Mouse (Mus musculus) lung, postnatal 10 days (tissue): ENCODE measurements around the gene Lyrm9.

Source experiments
- DNase-seq: peaks from one replicate; pipeline ENCODE4 v3.0.0; 2021

The Lyrm9 gene

DNA sequence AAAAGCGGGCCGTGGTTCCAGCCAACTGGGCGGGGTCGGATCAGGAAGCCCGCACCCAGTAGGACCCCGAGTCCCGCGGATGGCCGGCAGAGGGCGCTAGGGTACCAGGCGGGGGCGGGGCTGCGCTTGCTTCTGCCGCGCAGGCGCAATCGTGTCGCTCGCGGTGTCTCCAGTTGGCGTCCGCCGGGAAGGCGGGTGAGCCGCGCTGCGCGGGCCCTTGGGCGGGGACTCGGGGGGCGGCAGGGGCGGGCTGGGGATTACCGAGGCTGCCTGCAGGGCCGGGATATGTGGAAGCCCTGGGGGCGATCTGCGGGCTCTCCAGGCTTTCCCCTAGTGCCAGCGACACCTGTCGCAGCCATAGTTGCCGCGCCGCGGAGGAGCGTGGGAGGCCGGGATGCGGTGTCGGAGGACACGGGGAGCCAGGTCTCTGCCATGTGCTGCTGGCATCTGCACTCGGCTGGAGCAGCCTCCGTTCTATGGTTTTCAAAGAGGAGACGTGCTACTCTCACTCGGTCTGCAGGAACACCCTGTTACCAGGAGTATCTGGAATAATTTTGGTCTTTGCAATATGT lies at the start of gene Lyrm9:
Gene Lyrm9 (plus strand): TSS at position 143 of the 572 bp plus-strand sequence.
- DNase-seq = peak; percentile 97

DNA sequence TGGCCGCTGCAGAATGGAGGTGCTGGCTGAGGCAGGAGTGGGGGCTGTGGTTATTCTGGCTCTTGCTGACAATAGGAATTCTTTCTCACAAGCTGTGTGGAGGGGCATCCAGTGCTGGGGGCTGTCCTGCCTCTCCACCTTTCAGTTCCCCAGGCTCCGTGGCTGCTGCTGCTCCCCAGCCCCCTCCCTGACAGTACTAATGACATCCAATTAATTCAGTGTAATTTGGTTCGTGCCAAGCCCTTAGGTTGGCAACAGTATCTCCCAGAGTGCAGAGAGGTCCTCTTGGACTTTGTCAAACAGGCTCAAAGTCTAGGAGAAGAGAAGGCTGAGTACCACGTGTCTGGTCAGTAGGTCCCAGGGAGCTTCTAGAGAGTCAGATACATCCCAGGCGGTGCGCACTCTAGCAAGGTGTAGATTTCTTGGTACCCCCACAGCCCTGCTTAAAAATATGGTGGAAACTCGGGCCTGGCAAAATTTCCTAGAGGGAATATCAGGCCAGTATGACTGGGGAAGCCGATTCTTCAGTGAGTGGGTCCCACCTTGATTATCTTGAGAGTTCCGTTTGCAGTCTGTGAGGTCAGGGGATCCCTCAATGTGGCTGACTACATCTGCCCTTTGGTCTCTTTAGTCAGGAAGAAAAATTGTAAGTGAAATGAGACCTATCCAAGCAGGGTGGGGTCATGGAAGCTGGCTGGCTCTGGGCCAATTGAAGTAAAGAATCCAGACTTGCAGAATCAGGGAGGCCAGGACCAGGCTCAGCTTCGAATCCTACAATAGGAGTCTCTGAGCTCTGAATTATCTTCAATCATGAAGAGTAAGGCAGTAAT lies 48.3 kb upstream of the Lyrm9 start:
- DNase-seq = no peak

DNA sequence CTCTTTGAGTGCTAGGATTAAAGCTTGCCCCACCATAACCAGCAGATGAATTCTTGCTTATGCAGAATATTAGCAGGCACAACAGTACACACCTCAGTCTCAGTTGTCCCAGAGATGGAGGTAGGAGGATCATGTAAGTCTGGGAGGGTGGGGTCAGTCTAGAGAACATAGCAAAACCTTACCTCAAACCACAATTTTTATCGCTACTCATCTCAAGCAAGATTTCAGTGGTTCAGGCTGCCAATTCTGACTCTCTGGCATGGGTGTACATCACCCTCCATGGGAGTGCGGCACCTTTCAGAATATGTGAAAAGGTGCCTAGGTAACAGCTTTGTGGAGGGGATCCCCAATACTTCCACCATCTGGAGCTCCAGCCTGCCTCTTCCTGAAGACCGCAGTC lies 46.4 kb upstream of the Lyrm9 start:
- no peak for DNase-seq

DNA sequence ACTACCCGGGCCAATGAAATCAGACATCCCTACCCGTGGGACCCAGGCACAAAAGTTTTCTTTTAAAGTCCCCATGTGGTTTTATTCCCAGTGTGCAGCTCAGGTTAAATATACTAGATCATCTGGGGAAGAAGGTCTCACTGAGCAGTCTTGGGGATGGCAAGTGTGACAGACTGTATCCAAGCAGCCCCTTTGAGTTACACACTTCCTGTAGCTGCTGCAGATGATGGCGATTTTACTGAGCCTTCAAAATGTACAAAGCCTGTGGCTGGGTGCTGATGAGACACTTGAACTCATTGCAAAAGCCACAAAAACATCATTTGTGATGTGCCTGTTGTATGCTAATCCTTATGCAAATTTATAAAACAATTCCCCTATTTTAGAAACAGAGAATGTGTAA lies 45.8 kb upstream of the Lyrm9 start:
- DNase-seq = no peak

DNA sequence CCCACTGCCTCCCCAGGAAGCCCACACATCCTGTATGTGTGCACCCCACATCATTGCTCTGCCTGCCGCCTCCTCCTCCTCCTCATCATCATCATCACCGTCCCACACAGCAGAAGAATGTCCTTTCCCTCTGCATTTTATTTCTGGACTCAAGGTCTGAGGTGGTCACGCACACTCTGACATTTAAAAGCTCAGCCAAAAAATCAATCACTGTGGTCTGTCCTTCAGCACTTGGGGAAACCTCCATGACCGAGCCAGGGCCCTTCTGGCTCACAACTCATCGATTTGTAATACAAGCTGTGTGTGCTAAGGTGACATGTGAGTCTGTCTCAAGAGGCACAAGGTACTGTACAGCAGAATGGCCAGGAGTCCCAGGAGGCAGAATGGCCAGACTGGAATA lies 44.1 kb upstream of the Lyrm9 start:
- no peak for DNase-seq

DNA sequence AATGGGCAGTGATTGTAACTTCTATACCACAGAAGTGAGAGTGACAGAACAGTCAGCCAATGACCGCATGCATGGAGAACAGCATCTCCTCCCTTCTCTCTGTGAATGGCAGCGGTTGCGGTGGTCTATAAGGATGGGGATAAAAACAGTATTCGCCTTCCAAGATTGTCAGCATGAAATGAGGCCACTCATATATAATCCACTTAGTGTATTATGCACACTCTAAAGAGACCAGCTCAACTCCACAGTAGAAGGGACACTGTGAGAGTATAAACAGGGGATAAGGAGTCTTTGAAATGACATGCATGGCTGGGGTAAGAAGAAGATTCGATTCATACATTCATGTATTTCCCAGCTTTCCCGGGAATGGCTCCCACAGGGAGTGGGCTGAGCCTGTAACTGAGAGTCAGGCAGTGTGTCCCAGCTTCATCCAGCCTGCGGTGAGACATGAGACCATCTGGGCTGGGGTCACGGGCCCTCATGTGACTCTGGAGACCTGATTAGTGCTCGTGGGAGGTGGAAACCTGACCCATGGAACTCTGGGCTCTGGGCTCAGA lies 43.5 kb upstream of the Lyrm9 start:
- DNase-seq = no peak

DNA sequence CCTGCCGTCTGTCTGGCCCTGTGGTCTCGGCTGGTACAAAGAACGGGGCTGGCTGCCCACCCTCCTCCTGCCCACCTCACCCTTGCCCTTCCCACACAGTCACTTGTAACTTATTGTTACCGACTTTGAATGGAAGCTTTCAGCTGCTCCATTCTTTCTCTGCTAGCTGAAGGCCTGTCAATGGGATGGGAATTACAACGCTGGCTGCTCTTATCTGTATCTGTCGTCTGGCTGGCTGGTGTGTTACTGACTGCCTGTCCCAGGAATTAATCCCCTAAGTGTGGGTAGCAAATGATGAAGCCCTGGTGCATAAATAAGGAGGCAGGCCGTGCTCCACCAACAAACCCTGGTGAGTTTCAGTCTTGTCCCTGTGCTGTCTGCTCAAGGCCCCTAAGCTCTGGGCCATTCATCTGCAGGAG lies 40.4 kb upstream of the Lyrm9 start:
- no peak for DNase-seq

DNA sequence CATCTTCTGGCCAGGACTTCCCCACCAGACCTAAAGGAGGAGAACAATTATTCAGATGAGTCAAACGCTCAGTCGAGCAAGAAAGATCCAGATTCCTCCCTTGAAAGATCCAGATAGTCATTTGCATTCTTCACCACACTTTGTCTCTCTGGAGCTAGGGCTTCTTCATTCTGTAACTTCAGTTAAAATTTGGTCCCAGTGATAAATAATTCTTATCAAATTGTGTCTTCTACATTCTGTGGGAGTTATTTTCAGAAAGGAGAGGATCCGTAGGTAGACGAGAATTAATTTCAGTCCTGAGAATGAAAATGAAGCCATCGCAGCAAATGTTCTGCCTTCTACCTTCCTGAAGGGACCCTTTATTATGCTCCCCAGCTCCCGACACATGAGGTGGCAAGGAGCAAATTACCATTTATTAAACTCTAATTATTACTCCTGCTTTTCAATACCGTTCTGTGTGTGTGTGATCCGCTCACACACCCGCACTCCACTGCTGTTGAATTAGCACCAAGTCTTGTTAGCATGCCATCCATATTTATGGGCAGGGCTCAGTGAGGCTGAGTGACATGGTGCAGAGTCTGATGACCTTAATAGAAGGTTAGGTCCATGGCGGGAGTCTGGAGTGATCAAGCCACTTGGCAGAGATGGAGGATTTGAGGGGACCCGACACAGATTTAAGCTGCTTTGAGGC lies 36.9 kb upstream of the Lyrm9 start:
- no peak for DNase-seq

DNA sequence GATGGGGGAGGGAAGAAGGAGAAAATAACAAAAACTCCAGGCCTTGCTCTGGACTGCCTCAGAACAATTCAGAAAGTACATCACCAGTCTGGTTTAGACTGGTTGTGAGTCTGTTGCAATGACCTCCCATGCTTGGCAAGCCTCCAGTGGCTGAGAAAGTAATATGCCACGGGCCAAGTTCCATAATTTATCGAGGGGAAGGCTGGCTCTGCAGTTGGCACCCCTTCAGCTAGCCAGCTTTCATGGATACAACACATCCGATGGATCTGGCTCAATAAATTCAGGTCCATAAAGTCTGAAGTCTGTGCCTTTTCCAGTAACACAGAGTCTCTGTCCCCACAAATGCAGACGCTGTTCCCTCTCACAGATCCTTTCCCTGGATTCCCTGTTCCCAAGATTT lies 34.8 kb upstream of the Lyrm9 start:
- peak; percentile 83 for DNase-seq

DNA sequence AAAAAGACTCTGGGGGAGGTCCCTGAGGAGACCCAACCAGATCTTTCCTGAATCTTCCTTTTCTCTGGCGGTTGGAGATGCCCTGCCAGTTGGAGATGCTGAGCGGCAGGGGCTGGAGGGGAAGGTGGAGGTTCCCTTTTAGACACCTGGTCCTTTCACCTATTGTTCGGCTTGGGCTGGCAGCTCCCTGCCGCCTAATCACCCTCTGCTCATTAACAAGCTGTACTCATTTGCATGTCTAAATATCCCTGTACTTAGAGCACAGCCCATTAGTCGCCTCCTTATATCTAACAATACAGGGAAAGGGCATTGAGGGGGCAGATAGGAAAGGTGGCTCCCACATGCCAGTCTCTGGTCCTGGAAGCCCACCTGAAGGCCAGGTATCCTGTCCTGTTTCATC lies 34.3 kb upstream of the Lyrm9 start:
- DNase-seq = no peak

DNA sequence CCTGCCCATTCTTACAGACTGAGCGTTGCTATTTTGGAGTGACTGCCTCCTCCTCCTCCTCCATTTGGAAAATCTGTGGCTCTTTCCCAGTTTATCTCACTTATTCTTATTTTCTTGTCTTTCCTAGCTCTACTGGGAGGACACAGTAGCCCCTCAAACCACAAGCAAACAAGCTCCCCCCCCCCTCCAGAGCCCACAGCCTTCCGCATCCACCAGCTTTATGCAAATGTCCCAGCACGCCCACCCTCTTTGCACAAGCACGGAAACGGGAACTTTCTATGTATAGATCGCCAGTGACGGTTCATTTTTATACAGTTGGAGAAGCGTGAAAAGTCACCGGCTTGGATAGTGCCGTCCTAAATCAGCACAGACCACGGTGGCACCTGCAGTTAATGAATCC lies 33.9 kb upstream of the Lyrm9 start:
- no peak for DNase-seq

DNA sequence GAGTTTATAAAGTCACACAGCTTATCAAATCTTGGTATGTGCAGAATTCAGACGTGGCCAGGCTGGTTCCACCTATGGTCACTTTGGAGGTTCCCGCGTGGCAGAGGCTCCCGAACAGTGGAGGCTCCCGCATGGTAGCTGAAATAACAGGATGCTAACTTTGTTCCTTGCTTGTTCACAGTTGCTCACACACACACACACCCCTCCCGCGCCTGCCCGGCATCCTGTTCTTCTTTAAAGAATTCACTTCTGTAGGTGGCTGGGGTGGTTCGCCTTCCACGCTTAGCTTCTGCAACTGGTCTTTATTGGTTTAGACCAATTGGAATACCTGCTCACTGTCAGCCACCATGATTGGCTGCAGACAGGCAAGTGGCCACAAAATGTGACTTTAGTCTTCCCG lies 33.3 kb upstream of the Lyrm9 start:
- no peak for DNase-seq

DNA sequence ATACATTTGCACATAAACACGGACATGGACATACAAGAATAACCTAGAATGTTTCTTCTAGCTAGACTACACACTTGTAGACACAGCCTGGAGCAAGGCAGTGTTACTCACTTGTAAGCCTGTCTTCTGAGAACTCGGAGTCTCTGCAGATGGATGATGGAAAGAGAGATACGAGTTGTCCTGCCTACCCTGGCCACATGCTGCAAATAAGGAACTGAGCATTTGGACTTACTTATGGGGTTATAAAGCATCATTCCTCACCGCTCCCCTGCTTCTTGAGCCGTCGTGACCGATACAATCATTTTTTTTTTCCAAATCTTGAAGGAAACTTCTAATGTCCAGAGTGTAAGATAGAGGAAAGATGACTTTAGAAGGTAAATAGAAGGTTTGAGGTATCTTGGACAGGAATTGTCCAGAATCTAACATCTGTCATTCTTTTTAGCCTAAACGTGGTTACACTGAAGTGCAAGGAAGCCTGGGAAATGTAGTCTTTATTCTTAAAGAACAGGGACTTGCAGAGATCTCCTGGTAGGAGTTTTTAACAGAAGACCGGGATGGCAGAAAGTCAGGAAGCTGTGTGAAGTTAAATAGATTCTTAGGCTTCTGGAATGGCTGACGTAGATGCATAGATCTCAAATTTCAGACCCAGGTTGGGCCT lies 30.2 kb upstream of the Lyrm9 start:
- no peak for DNase-seq

DNA sequence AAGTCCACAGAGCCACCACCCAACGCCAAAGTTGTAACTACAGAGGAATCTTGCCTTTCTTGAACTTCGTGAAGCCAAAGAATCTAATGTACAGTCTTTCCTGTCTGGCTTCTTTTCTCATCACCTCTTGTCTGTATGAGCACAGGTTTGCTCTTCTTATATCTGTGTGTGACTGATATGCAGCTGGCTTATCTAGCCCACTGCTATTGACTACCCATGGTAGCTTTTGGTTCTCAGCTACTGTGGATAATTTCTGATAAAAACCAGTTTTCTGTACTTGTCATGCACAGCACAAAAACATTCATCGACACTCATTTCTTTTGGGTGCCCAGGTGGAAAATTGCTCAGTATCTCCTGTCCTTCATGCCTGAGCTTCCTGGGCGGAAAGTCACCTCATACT lies 25.3 kb upstream of the Lyrm9 start:
- no peak for DNase-seq

DNA sequence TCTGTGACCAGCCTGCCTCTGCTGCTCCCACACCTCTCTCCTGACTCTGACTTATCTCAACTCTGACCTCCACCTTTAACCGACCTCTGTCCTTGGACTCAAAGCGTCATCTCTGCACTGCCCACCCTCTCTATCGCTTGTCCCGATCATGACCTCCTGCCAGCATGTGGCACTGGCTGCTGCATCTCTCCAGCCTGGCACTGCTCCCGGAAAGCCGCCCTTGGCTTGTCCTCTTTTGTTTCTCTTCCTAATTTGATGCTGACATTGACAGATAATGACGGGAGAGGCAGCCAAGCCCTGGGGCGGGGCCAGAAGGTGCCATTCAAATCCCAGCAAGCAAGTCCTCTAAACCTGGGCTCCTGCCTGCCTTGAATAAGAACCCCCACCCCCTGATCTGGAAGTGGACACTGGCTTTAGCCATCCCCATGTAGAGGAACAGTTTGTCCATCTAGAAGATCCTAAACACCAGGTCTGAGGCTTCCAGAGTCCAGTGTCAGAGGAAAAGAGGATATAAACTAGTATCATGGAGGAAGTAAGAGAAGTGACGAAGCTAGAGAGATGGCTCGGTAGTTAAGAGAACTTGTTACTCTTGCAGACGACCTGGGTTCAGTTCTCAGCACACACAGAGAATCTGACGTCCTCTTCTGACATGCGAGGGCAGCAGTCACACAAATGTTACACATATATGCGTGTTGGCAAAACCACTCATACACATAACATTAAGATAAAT lies 22.6 kb upstream of the Lyrm9 start:
- DNase-seq = peak; percentile 88

DNA sequence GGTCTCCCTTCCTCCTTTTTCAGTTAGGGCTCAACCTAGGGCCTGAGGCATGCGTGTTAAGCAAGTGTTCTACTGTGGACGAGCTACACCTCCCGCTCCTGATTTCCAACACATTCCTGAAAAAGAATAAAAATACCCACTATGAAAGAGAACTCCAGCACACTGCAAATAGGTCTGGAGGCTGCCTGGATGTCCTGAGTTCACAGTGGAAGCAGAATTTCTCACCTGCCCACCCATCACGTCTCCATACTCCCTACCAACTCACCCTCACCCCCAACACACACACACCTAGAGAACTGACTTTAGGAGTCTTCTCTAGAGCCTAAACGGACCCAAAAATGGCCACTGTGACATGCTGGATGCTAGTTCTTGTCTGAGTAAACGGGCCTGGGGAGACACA lies 21.8 kb upstream of the Lyrm9 start:
- DNase-seq = no peak

DNA sequence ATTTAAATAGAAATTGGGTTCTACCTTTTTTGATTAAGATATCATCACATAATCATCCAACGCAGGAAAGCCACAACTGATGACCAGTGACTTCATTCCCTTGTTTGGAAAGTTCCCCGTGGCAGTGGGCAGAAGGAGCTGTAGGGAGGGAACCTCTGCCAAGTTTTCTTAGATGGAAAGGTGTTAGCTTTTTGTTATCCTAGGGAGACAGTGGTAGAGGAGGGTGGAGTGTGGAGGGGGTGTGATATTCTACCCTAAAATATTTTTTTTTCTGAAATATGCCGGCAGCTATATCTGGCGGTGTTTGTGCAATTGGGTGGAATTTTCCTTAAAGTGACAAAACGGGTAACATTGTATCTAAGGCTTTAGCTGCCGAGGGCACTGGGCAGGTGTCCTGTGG lies 21.2 kb upstream of the Lyrm9 start:
- DNase-seq = no peak

DNA sequence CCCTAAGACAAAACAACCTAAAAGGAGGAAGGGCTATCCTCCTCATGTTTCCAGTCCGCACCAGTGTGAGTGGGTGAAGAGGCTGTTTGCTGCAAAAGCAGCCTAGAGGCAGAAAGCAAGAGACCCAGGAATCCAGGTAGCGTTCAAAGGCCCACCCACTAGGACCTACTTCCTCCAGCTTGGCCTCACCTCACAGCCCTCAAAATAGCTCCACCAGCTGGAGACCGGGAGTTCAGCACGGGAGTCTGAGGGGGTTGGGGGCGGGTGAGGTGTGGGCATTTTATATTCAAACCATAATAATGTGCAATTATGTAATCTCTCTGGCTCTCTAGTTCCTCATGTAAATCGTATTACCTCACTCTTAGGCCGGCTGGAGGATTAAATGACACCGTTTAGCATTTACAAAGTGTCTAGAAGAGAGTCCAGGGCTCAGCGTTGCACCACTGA lies 20.7 kb upstream of the Lyrm9 start:
- DNase-seq = no peak

DNA sequence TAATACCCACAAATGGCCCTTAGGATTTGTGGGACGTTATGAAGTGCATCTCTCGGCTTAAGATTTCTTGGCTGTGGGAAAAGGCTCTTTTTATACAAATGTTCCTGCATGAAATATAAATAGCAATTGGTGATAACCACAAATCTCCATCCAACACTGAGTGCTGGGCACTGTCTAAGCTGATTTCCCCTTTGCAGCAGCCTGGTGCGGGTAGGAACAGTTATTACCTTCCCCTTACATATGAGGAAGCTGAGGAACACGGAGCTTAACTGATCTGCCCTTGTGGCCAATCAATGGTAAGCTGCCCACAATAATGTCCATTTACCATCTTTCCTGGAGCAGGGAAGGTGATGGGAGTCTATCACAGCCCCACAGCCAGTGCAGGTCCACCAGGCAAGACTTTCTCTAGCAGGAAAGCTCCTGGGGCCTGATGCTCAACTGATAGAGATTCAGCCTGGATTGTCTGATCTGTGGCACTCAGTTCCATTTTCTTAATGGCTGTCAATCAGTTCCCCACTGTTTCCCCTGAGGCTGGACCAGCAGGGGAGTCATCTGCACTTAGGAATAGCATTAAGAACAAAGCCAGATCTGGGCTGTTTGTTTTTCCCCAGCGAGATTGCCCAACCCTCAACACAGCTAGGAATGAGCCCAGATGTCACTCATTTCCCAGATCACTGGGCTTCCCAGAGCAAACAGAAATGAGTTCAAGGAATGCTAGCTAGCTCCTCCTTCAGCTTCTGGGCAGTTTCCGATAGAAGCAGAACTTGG lies 18.9 kb upstream of the Lyrm9 start:
- peak; percentile 31 for DNase-seq

DNA sequence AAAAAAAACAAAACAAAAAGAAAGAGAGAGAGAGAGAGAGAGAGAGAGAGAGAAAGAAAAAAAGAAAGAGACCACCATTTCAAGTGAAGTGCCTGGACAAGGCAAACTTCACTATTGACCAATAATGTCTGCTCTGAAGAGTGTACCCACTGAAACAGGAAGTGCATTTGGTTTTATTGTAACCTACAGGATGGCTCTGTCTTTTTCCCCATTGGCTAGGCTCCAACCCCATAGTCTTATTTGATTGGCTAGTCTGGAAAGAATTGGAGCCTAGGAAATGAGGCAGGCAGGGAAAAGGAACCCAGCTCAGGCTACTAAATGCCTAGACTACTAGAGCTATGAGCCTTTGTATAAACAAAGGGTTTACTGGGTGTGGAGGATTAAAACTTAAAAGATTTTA lies 17.0 kb upstream of the Lyrm9 start:
- no peak for DNase-seq

DNA sequence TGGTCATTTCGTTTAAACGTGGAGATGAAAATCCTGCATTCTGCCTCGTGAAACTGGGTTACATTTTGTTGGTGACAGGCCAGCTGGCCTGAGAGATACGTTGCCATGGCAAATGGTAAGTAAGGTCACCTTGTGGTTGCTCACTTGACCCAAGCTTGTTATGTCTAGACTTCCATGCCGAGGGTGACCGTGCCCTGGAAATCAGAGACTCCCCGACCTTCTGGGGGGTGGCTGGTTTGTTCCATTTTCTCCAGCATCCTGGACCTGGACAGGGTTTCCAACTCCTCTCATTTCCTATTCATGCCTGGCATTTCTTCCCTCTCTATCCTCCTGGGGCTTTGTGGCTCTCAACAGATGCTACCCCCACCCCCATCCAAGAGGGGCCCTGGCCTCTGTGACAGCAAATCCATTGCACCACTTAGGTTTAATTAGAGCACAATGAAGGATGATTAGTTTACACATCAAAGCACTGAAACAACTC lies 11.9 kb upstream of the Lyrm9 start:
- no peak for DNase-seq
